Mouse (Mus musculus): Measurements from ENCODE around the gene Thpo. TPM values are rescaled to one million over a fixed set of nuclear protein-coding genes. Genes with fewer than 3 reads are reported as not detected.

Gene Thpo
- total RNA-seq, 2 experiments from 2014 or later = not detected

- ATAC-seq (replicated peaks; ENCODE audit: low FRiP score, poor library complexity, severe bottlenecking) = no peak
These were observed 57.6 kb downstream of the Thpo start for GRCm38 (mm10) chr16:20676702-20677101.

DNA sequence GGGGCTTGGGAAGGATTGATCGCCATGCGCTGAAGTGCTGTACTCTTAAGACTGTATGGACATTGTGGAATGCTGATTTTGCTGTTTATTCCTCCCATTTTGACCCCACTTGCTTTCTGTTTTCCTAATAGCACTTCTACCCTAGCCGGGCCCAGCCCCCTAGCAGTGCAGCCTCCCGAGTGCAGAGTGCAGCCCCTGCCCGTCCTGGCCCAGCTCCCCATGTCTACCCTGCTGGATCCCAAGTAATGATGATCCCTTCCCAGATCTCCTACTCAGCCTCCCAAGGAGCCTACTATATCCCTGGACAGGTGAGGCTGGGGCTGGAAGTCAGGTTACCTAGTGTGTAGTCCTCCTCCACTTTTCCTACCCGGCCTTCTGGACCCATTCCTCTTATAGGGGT is 59.1 kb downstream of the Thpo start:
- ATAC-seq (replicated peaks; ENCODE audit: low FRiP score, poor library complexity, severe bottlenecking) = no peak

Other genes with a start within 250 kb of the Thpo start
- gene Eif2b5, start 235.7 kb downstream of the Thpo start, total RNA-seq (2015; ENCODE audit: low replicate concordance) = 33.2 and 54.9 TPM in 2 replicates
- 11.5 and 18.9 TPM in 2 replicates for gene Eif2b5, start 235.7 kb downstream of the Thpo start, total RNA-seq (2017; ENCODE audit: low replicate concordance)
- 6.1 and 18.0 TPM in 2 replicates for gene Dvl3, start 217.5 kb downstream of the Thpo start, total RNA-seq (2015; ENCODE audit: low replicate concordance)
- 1.3 and 3.6 TPM in 2 replicates for gene Dvl3, start 217.5 kb downstream of the Thpo start, total RNA-seq (2017; ENCODE audit: low replicate concordance)
- 214 and 297 TPM in 2 replicates for gene Ap2m1, start 199.0 kb downstream of the Thpo start, total RNA-seq (2015; ENCODE audit: low replicate concordance)
- 271 and 285 TPM in 2 replicates for gene Ap2m1, start 199.0 kb downstream of the Thpo start, total RNA-seq (2017; ENCODE audit: low replicate concordance)
- gene Abcf3, start 185.9 kb downstream of the Thpo start, total RNA-seq (2015; ENCODE audit: low replicate concordance) = 22.2 and 23.1 TPM in 2 replicates
- gene Abcf3, start 185.9 kb downstream of the Thpo start, total RNA-seq (2017; ENCODE audit: low replicate concordance) = 32.1 and 40.5 TPM in 2 replicates
- gene Vwa5b2, start 145.0 kb downstream of the Thpo start, total RNA-seq (2015; ENCODE audit: low replicate concordance) = not detected in 2 replicates
- 0.77 TPM in 1 of 2 replicates, not detected in the other for gene Vwa5b2, start 145.0 kb downstream of the Thpo start, total RNA-seq (2017; ENCODE audit: low replicate concordance)
- gene Eef1akmt4, start 122.9 kb downstream of the Thpo start, total RNA-seq (2015; ENCODE audit: low replicate concordance) = not detected in 2 replicates
- gene Eef1akmt4, start 122.9 kb downstream of the Thpo start, total RNA-seq (2017; ENCODE audit: low replicate concordance) = 0.15 TPM in 1 of 2 replicates, not detected in the other
- gene Gm49333, start 122.9 kb downstream of the Thpo start, total RNA-seq (2015; ENCODE audit: low replicate concordance) = not detected in 2 replicates
- gene Gm49333, start 122.9 kb downstream of the Thpo start, total RNA-seq (2017; ENCODE audit: low replicate concordance) = not detected in 2 replicates
- 6.7 and 6.8 TPM in 2 replicates for gene Alg3, start 122.8 kb downstream of the Thpo start, total RNA-seq (2015; ENCODE audit: low replicate concordance)
- 1.2 and 5.5 TPM in 2 replicates for gene Alg3, start 122.8 kb downstream of the Thpo start, total RNA-seq (2017; ENCODE audit: low replicate concordance)
- gene Camk2n2, start 113.2 kb downstream of the Thpo start, total RNA-seq (2015; ENCODE audit: low replicate concordance) = not detected in 2 replicates
- gene Camk2n2, start 113.2 kb downstream of the Thpo start, total RNA-seq (2017; ENCODE audit: low replicate concordance) = not detected in 2 replicates
- not detected in 2 replicates for gene Ece2, start 104.7 kb downstream of the Thpo start, total RNA-seq (2015; ENCODE audit: low replicate concordance)
- gene Ece2, start 104.7 kb downstream of the Thpo start, total RNA-seq (2017; ENCODE audit: low replicate concordance) = not detected in 2 replicates
- 71.7 and 115 TPM in 2 replicates for gene Psmd2, start 82.9 kb downstream of the Thpo start, total RNA-seq (2015; ENCODE audit: low replicate concordance)
- gene Psmd2, start 82.9 kb downstream of the Thpo start, total RNA-seq (2017; ENCODE audit: low replicate concordance) = 125 and 131 TPM in 2 replicates
- gene Eif4g1, start 66.2 kb downstream of the Thpo start, total RNA-seq (2015; ENCODE audit: low replicate concordance) = 105 and 116 TPM in 2 replicates
- 109 and 153 TPM in 2 replicates for gene Eif4g1, start 66.2 kb downstream of the Thpo start, total RNA-seq (2017; ENCODE audit: low replicate concordance)
- not detected in 2 replicates for gene Fam131a, start 41.3 kb downstream of the Thpo start, total RNA-seq (2015; ENCODE audit: low replicate concordance)
- not detected in 2 replicates for gene Fam131a, start 41.3 kb downstream of the Thpo start, total RNA-seq (2017; ENCODE audit: low replicate concordance)
- 2.9 and 10.5 TPM in 2 replicates for gene Polr2h, start 16.8 kb downstream of the Thpo start, total RNA-seq (2015; ENCODE audit: low replicate concordance)
- 5.8 and 11.2 TPM in 2 replicates for gene Polr2h, start 16.8 kb downstream of the Thpo start, total RNA-seq (2017; ENCODE audit: low replicate concordance)
- gene Clcn2, start 16.8 kb downstream of the Thpo start, total RNA-seq (2015; ENCODE audit: low replicate concordance) = 11.5 and 21.0 TPM in 2 replicates
- gene Clcn2, start 16.8 kb downstream of the Thpo start, total RNA-seq (2017; ENCODE audit: low replicate concordance) = 9.9 and 10.7 TPM in 2 replicates
- not detected in 2 replicates for gene Chrd, start 1.4 kb downstream of the Thpo start, total RNA-seq (2015; ENCODE audit: low replicate concordance)
- not detected in 2 replicates for gene Chrd, start 1.4 kb downstream of the Thpo start, total RNA-seq (2017; ENCODE audit: low replicate concordance)

Measured in erythroid progenitor cell, adult 5-6 weeks (primary cell).